Mouse (Mus musculus): ENCODE results near the gene Ankdd1b.
A peak's percentile ranks its signal among the peaks of the same experiment; 100 is the strongest.

Gene Ankdd1b

DNA sequence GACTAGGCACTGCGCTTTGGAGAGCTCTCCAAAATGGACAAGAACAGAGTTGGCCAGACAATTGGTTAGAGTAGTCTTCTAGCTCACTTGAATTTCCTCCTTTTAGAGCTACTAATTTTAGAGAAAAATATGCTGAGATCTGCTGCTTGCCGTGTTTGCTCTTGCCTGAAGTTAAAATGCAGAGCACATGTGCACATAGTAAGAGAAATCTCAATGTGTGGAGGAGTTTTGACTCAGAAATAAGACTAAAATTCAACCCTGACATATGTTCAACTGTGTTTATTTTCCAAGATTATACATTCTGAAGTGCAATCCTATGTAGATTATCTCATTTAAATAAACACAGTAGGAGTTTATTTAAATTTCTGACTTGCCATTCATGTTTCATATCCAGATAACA is 65.5 kb downstream of the Ankdd1b start:
- no peak for DNase-seq

- no peak for DNase-seq
Observed at GRCm38 (mm10) chr13:96401251-96401650, 69.7 kb downstream of the Ankdd1b start.

DNA sequence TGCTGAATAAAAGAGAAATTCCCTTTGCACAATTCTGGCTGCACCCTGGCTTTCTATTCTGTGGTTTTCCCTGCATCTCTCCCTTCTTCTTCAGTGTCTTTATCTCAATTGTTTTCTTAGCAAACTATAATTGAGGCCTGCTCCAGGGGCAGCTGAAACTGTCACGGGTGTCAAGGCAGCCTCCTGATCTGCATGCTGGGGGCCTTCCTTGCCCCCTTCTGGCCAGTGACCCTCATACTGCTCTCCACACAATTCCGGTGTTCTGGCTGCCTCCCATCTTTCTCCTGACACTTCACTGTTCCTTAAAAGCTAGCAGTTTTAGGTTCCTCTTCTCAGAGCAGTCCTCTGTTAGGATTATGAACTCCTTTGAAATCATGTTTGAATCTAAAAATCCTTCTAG is 81.7 kb downstream of the Ankdd1b start:
- DNase-seq: no peak

- DNase-seq: peak; percentile 95 to 98
Observed at GRCm38 (mm10) chr13:96388042-96388888, 82.7 kb downstream of the Ankdd1b start, which contains the start of gene Poc5. Poc5 (plus strand) TSS chr13:96388294.

- no peak for DNase-seq
Observed at GRCm38 (mm10) chr13:96377883-96378282, 93.1 kb downstream of the Ankdd1b start.

GRCm38 (mm10) chr13:96376871-96377270 is 94.1 kb downstream of the Ankdd1b start:
- no peak for DNase-seq

DNA sequence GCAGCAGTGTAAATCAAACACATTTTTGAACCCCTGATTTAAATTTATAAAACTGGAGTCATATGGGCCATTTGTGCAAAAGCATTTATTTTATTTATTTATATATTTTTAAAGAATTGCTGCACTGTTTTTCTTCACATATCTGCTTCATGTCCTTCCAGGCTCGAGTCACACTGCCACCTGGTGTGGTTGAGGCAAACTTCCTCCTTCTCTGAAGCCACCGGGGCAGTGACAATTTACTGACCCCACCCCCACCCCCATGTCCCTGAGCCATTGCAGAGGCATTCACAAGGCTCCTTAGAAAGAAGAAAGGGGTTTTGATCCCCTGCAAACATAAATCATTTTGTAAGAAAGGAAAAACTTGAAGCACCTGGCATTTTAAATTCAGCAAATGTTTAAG is 95.5 kb downstream of the Ankdd1b start:
- no peak for DNase-seq

Data from spleen, adult 18-20 months (tissue).